Mouse (Mus musculus): ENCODE measurements around the gene Msantd1. TPM values are rescaled to one million over a fixed set of nuclear protein-coding genes. Genes with fewer than 3 reads are reported as not detected.
"Not testable (repeated sequence)": the region's sequence is repeated elsewhere in the genome, so short reads cannot be mapped to it uniquely, and the experiment has no call there.

Msantd1 gene
- polyA plus RNA-seq (2016; fragmentation: Nextera tagmentation; extraction: Ambion mirVana), result 0.63 and 1.2 TPM in 2 replicates

DNA sequence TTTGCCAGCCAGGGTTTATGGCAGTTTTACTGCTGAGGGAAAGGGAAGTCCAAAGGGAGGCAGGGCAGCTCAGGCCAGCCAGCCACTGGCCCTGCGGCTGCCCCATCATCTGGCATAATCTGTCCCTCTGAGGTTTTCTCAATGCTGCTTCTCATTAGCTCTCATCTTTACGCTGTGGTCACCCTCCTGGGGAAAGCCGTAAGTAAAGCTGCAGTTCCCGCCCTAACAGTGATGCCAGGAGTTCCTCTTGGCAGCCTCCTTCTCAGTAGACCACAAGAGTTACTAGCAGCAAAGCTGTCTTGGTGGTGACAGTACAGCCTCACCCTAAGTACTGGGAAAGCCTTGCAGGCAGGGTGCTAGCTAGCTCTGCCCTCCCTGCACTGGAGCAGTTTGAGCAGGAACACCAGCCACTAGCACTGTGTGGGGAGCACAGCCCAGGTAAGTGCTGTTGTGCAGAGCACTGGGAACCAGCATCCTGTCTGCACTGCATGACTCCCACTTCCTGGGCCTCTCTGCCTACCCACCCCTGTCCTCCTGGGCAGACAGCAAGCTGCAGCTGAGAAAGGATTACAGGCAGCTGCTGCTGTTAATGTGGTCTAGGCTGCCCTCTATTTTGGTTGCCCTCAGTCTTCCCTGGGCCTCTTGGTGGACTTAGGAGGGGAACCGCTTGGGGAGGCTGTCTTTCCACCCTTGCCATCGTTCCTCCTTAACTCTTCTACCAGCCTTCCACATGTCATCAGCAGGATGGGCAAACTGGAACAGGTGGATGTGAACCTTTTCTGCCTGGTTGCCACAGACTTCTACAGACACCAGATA, at the start of gene Msantd1:
TSS of gene Msantd1 (plus strand) at position 103 of the 816 bp plus-strand sequence.
- Histone ChIP-seq H3K27me3 (replicated peaks; ENCODE audit: low read depth, poor library complexity, severe bottlenecking) (no peaks in the 10 kb centered on the region), H3K36me3 (replicated peaks) (peaks cover 84% of the 10 kb centered on the region), H3K4me1 (no peaks in the 10 kb centered on the region), H3K4me3 (no peak within 1 kb of the TSS), H3K9me3 (no peaks in the 10 kb centered on the region), H3K27ac (replicated peaks) (no peak within 1 kb of the TSS)
- 86% methylated on average over 6 of the region's 6 CpGs for WGBS
- DNase-seq (ENCODE audit: low spot score), result no peak

- H3K36me3 ChIP-seq (replicated peaks), result peaks cover 88% of the 10 kb centered on the region
- WGBS, result 94% methylated on average over 5 of the region's 5 CpGs
Measured at GRCm38 (mm10) chr5:34865367-34865766, 42.4 kb upstream of the Msantd1 start.

GRCm38 (mm10) chr5:34880307-34880706, 27.5 kb upstream of the Msantd1 start:
- WGBS, result 92% methylated on average over 3 of the region's 3 CpGs
- H3K27ac ChIP-seq (replicated peaks); H3K4me3 ChIP-seq; H3K27me3 ChIP-seq (replicated peaks; ENCODE audit: low read depth, poor library complexity, severe bottlenecking); H3K9me3 ChIP-seq; H3K4me1 ChIP-seq; DNase-seq (ENCODE audit: low spot score): not testable (repeated sequence)
- peaks cover 89% of the 10 kb centered on the region for H3K36me3 ChIP-seq (replicated peaks)

More at GRCm38 (mm10) chr5:34865367-34865766, 42.4 kb upstream of the Msantd1 start:
- Histone ChIP-seq H3K4me1 (no peaks in the 10 kb centered on the region), H3K27me3 (replicated peaks; ENCODE audit: low read depth, poor library complexity, severe bottlenecking) (no peaks in the 10 kb centered on the region), H3K9me3 (no peaks in the 10 kb centered on the region), H3K4me3 (no peak overlapping the region), H3K27ac (replicated peaks) (no peak overlapping the region)
- DNase-seq (ENCODE audit: low spot score), result no peak

- DNase-seq (ENCODE audit: low spot score), result no peak
- Histone ChIP-seq H3K4me1 (no peaks in the 10 kb centered on the region), H3K4me3 (no peak overlapping the region), H3K9me3 (no peaks in the 10 kb centered on the region), H3K27ac (replicated peaks) (no peak overlapping the region), H3K27me3 (replicated peaks; ENCODE audit: low read depth, poor library complexity, severe bottlenecking) (no peaks in the 10 kb centered on the region), H3K36me3 (replicated peaks) (peaks cover 86% of the 10 kb centered on the region)
- 91% methylated on average over 3 of the region's 3 CpGs for WGBS
Measured at GRCm38 (mm10) chr5:34881023-34881422, 26.8 kb upstream of the Msantd1 start.

DNA sequence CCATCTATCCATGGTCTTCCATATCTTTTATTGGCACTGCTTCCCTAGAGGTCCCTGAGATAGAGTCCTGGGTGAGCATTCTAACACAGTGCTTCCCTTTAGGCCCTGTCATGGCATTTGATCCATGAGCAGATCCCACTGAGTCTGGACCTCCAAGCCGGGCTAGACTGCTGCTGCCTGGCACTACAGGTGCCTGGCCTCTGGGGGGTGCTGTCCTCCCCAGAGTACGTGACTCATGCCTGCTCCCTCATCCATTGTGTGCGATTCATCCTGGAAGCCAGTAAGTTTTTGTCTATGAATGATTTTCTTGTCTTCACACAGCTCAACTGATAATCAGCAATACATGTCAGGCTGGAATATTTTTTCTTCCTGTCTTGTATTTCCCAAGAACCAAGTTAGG, 22.6 kb upstream of the Msantd1 start:
- H3K4me1 ChIP-seq, result no peaks in the 10 kb centered on the region
- no peaks in the 10 kb centered on the region for H3K9me3 ChIP-seq
- no peak overlapping the region for H3K27ac ChIP-seq (replicated peaks)
- H3K36me3 ChIP-seq (replicated peaks), result peaks cover 83% of the 10 kb centered on the region
- DNase-seq (ENCODE audit: low spot score), result no peak
- WGBS, result 81% methylated on average over 3 of the region's 3 CpGs
- H3K4me3 ChIP-seq, result no peak overlapping the region
- H3K27me3 ChIP-seq (replicated peaks; ENCODE audit: low read depth, poor library complexity, severe bottlenecking), result no peaks in the 10 kb centered on the region

GRCm38 (mm10) chr5:34889252-34889651, 18.6 kb upstream of the Msantd1 start:
- Histone ChIP-seq H3K36me3 (replicated peaks) (peaks cover 92% of the 10 kb centered on the region), H3K4me3 (no peak overlapping the region), H3K4me1 (no peaks in the 10 kb centered on the region), H3K27me3 (replicated peaks; ENCODE audit: low read depth, poor library complexity, severe bottlenecking) (no peaks in the 10 kb centered on the region), H3K9me3 (no peaks in the 10 kb centered on the region), H3K27ac (replicated peaks) (no peak overlapping the region)
- no peak for DNase-seq (ENCODE audit: low spot score)
- WGBS, result 93% methylated on average over 4 of the region's 4 CpGs

DNA sequence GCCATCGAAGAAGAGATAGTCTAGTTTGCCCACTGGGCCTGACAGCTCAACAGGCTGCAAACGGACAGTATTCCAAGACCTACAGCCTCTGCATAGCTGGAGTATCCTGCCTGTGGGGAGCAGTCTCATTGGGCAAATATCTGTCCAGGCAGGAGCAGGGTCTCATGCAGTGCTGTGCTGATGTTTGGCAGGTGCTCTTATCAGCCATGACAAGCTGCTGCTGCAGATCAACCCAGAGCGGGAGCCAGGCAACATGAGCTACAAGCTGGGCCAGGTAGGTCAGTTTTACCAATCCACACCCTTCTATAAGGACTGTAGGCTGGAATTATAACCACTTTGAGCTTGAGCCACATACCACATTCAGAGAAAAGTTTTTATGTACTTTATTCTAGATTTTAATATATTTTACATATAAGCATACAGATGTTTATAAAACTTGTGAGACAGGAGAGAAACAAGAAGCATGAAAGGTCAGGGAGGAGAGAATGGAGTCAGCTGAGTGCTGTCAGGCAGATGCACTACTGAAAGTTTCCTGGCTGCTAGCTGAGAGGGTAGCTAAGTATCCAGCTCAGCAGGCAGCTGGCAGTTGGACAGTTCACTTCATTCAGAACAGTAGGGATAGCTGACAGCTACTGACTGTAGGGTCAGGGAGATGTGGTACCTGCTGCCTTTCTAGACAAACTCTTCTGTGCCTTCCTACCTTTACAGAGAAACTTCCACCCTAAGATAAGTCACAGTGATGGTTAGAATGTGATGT, 10.9 kb upstream of the Msantd1 start:
- Histone ChIP-seq H3K27ac (replicated peaks) (no peak overlapping the region), H3K36me3 (replicated peaks) (peaks cover 98% of the 10 kb centered on the region), H3K4me1 (no peaks in the 10 kb centered on the region), H3K4me3 (no peak overlapping the region), H3K27me3 (replicated peaks; ENCODE audit: low read depth, poor library complexity, severe bottlenecking) (no peaks in the 10 kb centered on the region), H3K9me3 (no peaks in the 10 kb centered on the region)
- WGBS, result 91% methylated on average over 3 of the region's 3 CpGs
- DNase-seq (ENCODE audit: low spot score), result no peak

- DNase-seq (ENCODE audit: low spot score), result no peak
- WGBS, result 95% methylated on average over 6 of the region's 6 CpGs
- Histone ChIP-seq H3K4me1 (no peaks in the 10 kb centered on the region), H3K36me3 (replicated peaks) (peaks cover 98% of the 10 kb centered on the region), H3K9me3 (no peaks in the 10 kb centered on the region), H3K27ac (replicated peaks) (no peak overlapping the region), H3K27me3 (replicated peaks; ENCODE audit: low read depth, poor library complexity, severe bottlenecking) (no peaks in the 10 kb centered on the region), H3K4me3 (no peak overlapping the region)
Measured at GRCm38 (mm10) chr5:34899787-34900469, 7.9 kb upstream of the Msantd1 start.

DNA sequence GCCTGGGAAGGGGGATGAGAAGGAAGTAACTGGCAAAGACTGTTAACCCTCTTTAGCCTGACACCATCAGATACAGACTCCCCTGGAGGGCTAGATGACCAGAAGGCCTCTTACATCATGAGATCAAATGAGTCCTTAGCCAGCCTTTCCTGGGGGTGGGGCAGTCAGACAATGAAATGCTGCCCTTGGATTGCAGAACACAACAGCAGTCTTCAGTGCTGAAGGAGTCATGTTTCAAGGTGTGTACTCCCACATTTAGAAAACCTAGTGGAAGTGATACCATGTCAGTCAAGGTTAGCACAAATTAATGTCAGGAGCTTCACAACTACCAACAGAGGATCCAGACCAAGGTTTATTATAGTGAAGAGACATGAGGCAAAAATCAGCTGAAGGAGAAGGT, 5.4 kb upstream of the Msantd1 start:
- no peaks in the 10 kb centered on the region for H3K9me3 ChIP-seq
- no peak overlapping the region for H3K4me3 ChIP-seq
- no peak for DNase-seq (ENCODE audit: low spot score)
- H3K27ac ChIP-seq (replicated peaks), result no peak overlapping the region
- no peaks in the 10 kb centered on the region for H3K4me1 ChIP-seq
- H3K27me3 ChIP-seq (replicated peaks; ENCODE audit: low read depth, poor library complexity, severe bottlenecking), result no peaks in the 10 kb centered on the region
- H3K36me3 ChIP-seq (replicated peaks), result peaks cover 98% of the 10 kb centered on the region

DNA sequence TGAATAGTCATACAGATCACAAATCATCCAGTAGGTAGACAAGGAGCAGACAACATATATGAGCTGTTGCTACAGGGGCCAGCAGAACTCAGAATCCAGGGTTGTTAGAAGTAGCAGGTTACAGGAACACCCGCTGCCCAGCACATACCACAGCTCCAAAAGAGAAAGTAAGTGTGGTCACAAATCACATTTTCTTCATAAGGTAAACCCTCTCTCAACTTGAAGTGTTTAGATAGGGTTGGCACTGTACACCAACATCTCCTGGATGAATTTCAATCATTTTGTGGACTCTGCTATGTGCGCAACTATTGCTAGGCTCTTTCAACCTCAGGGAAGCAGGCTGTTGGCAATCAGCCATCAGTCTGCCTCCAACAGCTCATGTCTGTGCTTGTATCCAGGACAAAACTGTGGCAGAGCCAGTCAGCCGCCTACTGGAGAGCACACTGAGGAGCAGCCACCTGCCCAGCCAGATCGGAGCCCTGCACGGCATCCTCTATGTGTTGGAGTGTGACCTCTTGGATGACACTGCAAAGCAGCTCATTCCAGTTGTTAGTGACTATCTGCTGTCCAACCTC, 4.9 kb upstream of the Msantd1 start:
- Histone ChIP-seq H3K27ac (replicated peaks) (no peak overlapping the region), H3K36me3 (replicated peaks) (peaks cover 98% of the 10 kb centered on the region), H3K27me3 (replicated peaks; ENCODE audit: low read depth, poor library complexity, severe bottlenecking) (no peaks in the 10 kb centered on the region), H3K4me1 (no peaks in the 10 kb centered on the region), H3K9me3 (no peaks in the 10 kb centered on the region), H3K4me3 (no peak overlapping the region)
- DNase-seq (ENCODE audit: low spot score), result no peak
- WGBS, result 94% methylated on average over 5 of the region's 5 CpGs

GRCm38 (mm10) chr5:34904412-34904811, 3.4 kb upstream of the Msantd1 start:
- Histone ChIP-seq H3K4me3 (no peak overlapping the region), H3K36me3 (replicated peaks) (peaks cover 98% of the 10 kb centered on the region), H3K27ac (replicated peaks) (no peak overlapping the region), H3K9me3 (no peaks in the 10 kb centered on the region), H3K4me1 (no peaks in the 10 kb centered on the region), H3K27me3 (replicated peaks; ENCODE audit: low read depth, poor library complexity, severe bottlenecking) (no peaks in the 10 kb centered on the region)
- DNase-seq (ENCODE audit: low spot score), result no peak

DNA sequence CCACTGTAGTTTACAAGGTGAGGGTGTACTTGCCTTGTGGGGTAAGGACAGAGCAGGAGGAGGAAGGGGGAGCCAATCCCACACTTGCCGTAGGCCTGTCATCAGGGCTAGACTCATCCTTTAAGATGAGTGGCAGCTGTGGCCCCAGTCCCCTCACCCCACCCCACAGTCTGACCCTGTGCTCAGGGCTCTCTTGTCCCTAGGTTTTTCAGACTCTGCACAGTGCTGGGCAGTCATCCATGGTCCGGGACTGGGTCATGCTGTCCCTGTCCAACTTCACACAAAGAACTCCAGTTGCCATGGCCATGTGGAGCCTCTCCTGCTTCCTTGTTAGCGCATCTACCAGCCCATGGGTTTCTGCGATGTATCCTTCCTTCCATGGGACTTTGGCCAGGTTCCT, 582 bp upstream of the Msantd1 start:
- Histone ChIP-seq H3K9me3 (no peaks in the 10 kb centered on the region), H3K4me3 (no peak overlapping the region), H3K27me3 (replicated peaks; ENCODE audit: low read depth, poor library complexity, severe bottlenecking) (no peaks in the 10 kb centered on the region), H3K36me3 (replicated peaks) (peaks cover 93% of the 10 kb centered on the region), H3K27ac (replicated peaks) (no peak overlapping the region), H3K4me1 (no peaks in the 10 kb centered on the region)
- WGBS, result 92% methylated on average over 4 of the region's 4 CpGs
- no peak for DNase-seq (ENCODE audit: low spot score)

All from embryonic facial prominence, embryonic 10.5 days (tissue).